Mouse (Mus musculus) lung, embryonic 14.5 days (tissue): ENCODE measurements around the gene Cela1. TPM values are rescaled to one million over a fixed set of nuclear protein-coding genes. Genes with fewer than 3 reads are reported as not detected.

Experiments
- ATAC-seq: fragments of 200-750 bp; cut with Nextera tagmentation; 2 replicates; pipeline ENCODE4 v1.8.0; 2017; ENCODE audit warnings: mild to moderate bottlenecking, moderate TSS enrichment, moderate library complexity; ENCODE audit not compliant: insufficient read depth
- DNase-seq: peaks from one replicate; pipeline ENCODE4 v3.0.0-alpha.2; 2015
- H3K27ac ChIP-seq: fragments of 300-500 bp; sonication (generic); 2 replicates; pipeline ENCODE4 v1.5.1; 2014; ENCODE audit warnings: low read depth, mild to moderate bottlenecking, moderate library complexity
- H3K27me3 ChIP-seq: fragments of 300-500 bp; sonication (generic); 2 replicates; pipeline ENCODE4 v1.6.1; 2014; ENCODE audit warnings: low read length, control low read depth; ENCODE audit not compliant: insufficient read depth
- H3K36me3 ChIP-seq: fragments of 300-500 bp; sonication (generic); 2 replicates; pipeline ENCODE4 v1.6.1; 2014; ENCODE audit warnings: control low read depth; ENCODE audit not compliant: insufficient read depth
- H3K4me1 ChIP-seq: fragments of 300-500 bp; sonication (generic); 2 replicates; pipeline ENCODE4 v1.6.1; 2014; ENCODE audit warnings: antibody characterized with exemption, control low read depth; ENCODE audit not compliant: insufficient read depth
- H3K4me2 ChIP-seq: fragments of 300-500 bp; sonication (generic); 2 replicates; pipeline ENCODE4 v1.6.1; 2014; ENCODE audit warnings: mild to moderate bottlenecking
- H3K4me3 ChIP-seq: fragments of 300-500 bp; sonication (generic); 2 replicates; pipeline ENCODE4 v1.5.1; 2014; ENCODE audit warnings: low read depth, low read length
- H3K9ac ChIP-seq: fragments of 300-500 bp; sonication (generic); 2 replicates; pipeline ENCODE4 v1.6.1; 2014
- H3K9me3 ChIP-seq: fragments of 300-500 bp; sonication (generic); 2 replicates; pipeline ENCODE4 v1.6.1; 2016; ENCODE audit warnings: low read depth, low read length, control low read depth
- CTCF ChIP-seq: IDR thresholded peaks from 2 replicates; pipeline ENCODE4 v1.5.1; 2016; ENCODE audit warnings: antibody characterized with exemption, low read depth
- WGBS: fragments of 180-500 bp; shearing (Covaris S2); extraction: QIAGEN DNeasy Blood & Tissue Kit; methylation state at CpG from one replicate; pipeline ENCODE4 v1.1.7; 2014; 5-methylcytosine and 5-hydroxymethylcytosine counted together
- polyA plus RNA-seq: library from polyadenylated mRNA; unstranded; fragments of >200 nt; fragmentation: Nextera tagmentation; extraction: Ambion mirVana; gene quantifications from 2 replicates; pipeline ENCODE4 v1.2.1, GENCODE M21; 2014

Cela1 gene
- polyA plus RNA-seq, 1 experiment from 2014 or later = 0.97 TPM

- H3K4me3 ChIP-seq = no peak overlapping the region
- WGBS = 37% methylated on average over 12 of the region's 12 CpGs
- H3K4me2 ChIP-seq = 0 out of 2 replicates have a peak overlapping the region, but pooled peaks have one; percentile 10
Observed at GRCm38 (mm10) chr15:100673585-100674391, 13.9 kb downstream of the Cela1 start.

GRCm38 (mm10) chr15:100670833-100671232, 16.9 kb downstream of the Cela1 start:
- TF ChIP-seq CTCF = no peak
- no peaks in the 10 kb centered on the region for H3K4me1 ChIP-seq
- DNase-seq (no peak), ATAC-seq (no peak)
- WGBS = 75% methylated on average over 5 of the region's 5 CpGs
- H3K9me3 ChIP-seq = no peaks in the 10 kb centered on the region
- H3K9ac ChIP-seq = no peak overlapping the region
- H3K36me3 ChIP-seq = no peaks in the 10 kb centered on the region
- no peak overlapping the region for H3K4me2 ChIP-seq
- H3K27me3 ChIP-seq = no peaks in the 10 kb centered on the region
- H3K4me3 ChIP-seq = no peak overlapping the region
- no peak overlapping the region for H3K27ac ChIP-seq

More at GRCm38 (mm10) chr15:100673585-100674391, 13.9 kb downstream of the Cela1 start:
- Histone ChIP-seq H3K9ac (no peak overlapping the region), H3K27me3 (no peaks in the 10 kb centered on the region), H3K27ac (no peak overlapping the region), H3K36me3 (no peaks in the 10 kb centered on the region), H3K4me1 (no peaks in the 10 kb centered on the region), H3K9me3 (no peaks in the 10 kb centered on the region)
- DNase-seq = peak; percentile 30
- no peak; the same call in 1 of the 2 replicates for ATAC-seq
- TF ChIP-seq CTCF = no peak

GRCm38 (mm10) chr15:100670004-100670403, 17.7 kb downstream of the Cela1 start:
- Histone ChIP-seq H3K36me3 (no peaks in the 10 kb centered on the region), H3K4me3 (no peak overlapping the region), H3K4me1 (no peaks in the 10 kb centered on the region), H3K27me3 (no peaks in the 10 kb centered on the region), H3K9ac (no peak overlapping the region), H3K9me3 (no peaks in the 10 kb centered on the region), H3K27ac (no peak overlapping the region), H3K4me2 (no peak overlapping the region)
- ATAC-seq (no peak), DNase-seq (no peak)
- 76% methylated on average over 8 of the region's 8 CpGs for WGBS
- no peak for TF ChIP-seq CTCF

GRCm38 (mm10) chr15:100669337-100669736, 18.4 kb downstream of the Cela1 start, which contains the start of gene Bin2:
Gene Bin2 (minus strand): TSS chr15:100669553.
- Histone ChIP-seq H3K27me3 (no peaks in the 10 kb centered on the region), H3K9ac (no peak within 1 kb of the TSS), H3K4me2 (no peak within 1 kb of the TSS), H3K4me1 (no peaks in the 10 kb centered on the region), H3K4me3 (peak within 1 kb of the TSS; percentile 6; the same call in 1 of the 2 replicates), H3K9me3 (no peaks in the 10 kb centered on the region), H3K27ac (no peak within 1 kb of the TSS), H3K36me3 (no peaks in the 10 kb centered on the region)
- TF ChIP-seq CTCF = no peak
- DNase-seq (no peak), ATAC-seq (no peak)
- WGBS = 84% methylated on average over 20 of the region's 20 CpGs

GRCm38 (mm10) chr15:100667871-100668545, 19.7 kb downstream of the Cela1 start:
- H3K27ac ChIP-seq = no peak overlapping the region
- no peaks in the 10 kb centered on the region for H3K9me3 ChIP-seq
- no peaks in the 10 kb centered on the region for H3K36me3 ChIP-seq
- H3K4me1 ChIP-seq = no peaks in the 10 kb centered on the region
- no peak overlapping the region for H3K4me3 ChIP-seq
- DNase-seq = no peak
- no peak for ATAC-seq
- TF ChIP-seq CTCF = no peak
- WGBS = 75% methylated on average over 5 of the region's 5 CpGs
- H3K9ac ChIP-seq = no peak overlapping the region
- H3K4me2 ChIP-seq = no peak overlapping the region
- no peaks in the 10 kb centered on the region for H3K27me3 ChIP-seq

GRCm38 (mm10) chr15:100667420-100667819, 20.3 kb downstream of the Cela1 start:
- Histone ChIP-seq H3K27ac (no peak overlapping the region), H3K9me3 (no peaks in the 10 kb centered on the region), H3K4me2 (no peak overlapping the region), H3K27me3 (no peaks in the 10 kb centered on the region), H3K9ac (no peak overlapping the region), H3K36me3 (no peaks in the 10 kb centered on the region), H3K4me1 (no peaks in the 10 kb centered on the region), H3K4me3 (no peak overlapping the region)
- WGBS = 53% methylated on average over 6 of the region's 6 CpGs
- no peak for TF ChIP-seq CTCF
- no peak for DNase-seq
- no peak for ATAC-seq

GRCm38 (mm10) chr15:100666851-100667250, 20.9 kb downstream of the Cela1 start:
- no peak overlapping the region for H3K9ac ChIP-seq
- H3K4me2 ChIP-seq = no peak overlapping the region
- no peaks in the 10 kb centered on the region for H3K9me3 ChIP-seq
- DNase-seq (peak; percentile 16), ATAC-seq (no peak)
- H3K27me3 ChIP-seq = no peaks in the 10 kb centered on the region
- TF ChIP-seq CTCF = no peak
- H3K27ac ChIP-seq = no peak overlapping the region; the same call in 1 of the 2 replicates
- no peaks in the 10 kb centered on the region for H3K4me1 ChIP-seq
- no peak overlapping the region for H3K4me3 ChIP-seq
- no peaks in the 10 kb centered on the region for H3K36me3 ChIP-seq
- 10% methylated on average over 12 of the region's 12 CpGs for WGBS
